Mouse (Mus musculus) left cerebral cortex, postnatal 25 days (tissue): ENCODE measurements around the gene RPS10-NUDT3. TPM values are rescaled to one million over a fixed set of nuclear protein-coding genes. Genes with fewer than 3 reads are reported as not detected.

Experiments
- DNase-seq, 2 experiments: peaks; one replicate each; pipeline ENCODE4 v3.0.0; 2022; ENCODE audit warnings: low spot score in 2 of 2, mixed read lengths in 1 of 2
- intact Hi-C: fragments of 180-260 bp; cut with DNase I; formaldehyde crosslinking; loops from one replicate; pipeline ENCODE4 v1.15.1; 2025
- total RNA-seq, 2 experiments: library from RNA; stranded (reverse); gene quantifications; 2 replicates each; pipeline ENCODE4 v1.2.3; 2021

The RPS10-NUDT3 gene
- total RNA-seq, 2 experiments from 2014 or later: 2.1 TPM; not detected in 1

GRCm38 (mm10) chr17:27560926-27561480 is 74.0 kb downstream of the RPS10-NUDT3 start:
- DNase-seq: no peak
- intact Hi-C loops: loop anchor here (10.0 kb wide), 1 partner anchor 204 kb away; no protein-coding TSS in a partner anchor

- DNase-seq: no peak
- intact Hi-C loops: loop anchor here (2.0 kb wide), 1 partner anchor 25 kb away; no protein-coding TSS in a partner anchor
These were observed 75.4 kb downstream of the RPS10-NUDT3 start for GRCm38 (mm10) chr17:27559596-27559995.

DNA sequence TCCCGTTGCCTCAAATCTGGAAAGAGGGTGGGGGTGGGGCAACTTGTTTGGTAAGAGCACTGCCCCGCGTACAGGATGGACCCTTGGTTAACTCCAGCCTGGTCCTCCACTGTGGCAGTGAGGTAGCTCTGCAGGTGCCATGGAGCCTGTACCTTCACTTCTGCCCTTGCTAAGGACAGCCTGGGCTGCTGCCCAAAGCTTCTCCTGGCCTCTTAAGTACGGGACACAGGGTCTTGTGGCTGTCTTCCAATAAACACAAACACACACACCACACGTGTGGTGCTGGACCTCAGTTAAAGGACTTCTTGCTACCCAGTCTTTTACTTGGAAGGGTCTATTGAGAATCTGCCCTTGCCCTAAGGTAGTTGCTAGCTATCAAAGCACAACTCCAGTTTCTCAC is 76.2 kb downstream of the RPS10-NUDT3 start:
- intact Hi-C loops: loop anchor here (2.0 kb wide), 1 partner anchor 24 kb away; no protein-coding TSS in a partner anchor
- DNase-seq: no peak

DNA sequence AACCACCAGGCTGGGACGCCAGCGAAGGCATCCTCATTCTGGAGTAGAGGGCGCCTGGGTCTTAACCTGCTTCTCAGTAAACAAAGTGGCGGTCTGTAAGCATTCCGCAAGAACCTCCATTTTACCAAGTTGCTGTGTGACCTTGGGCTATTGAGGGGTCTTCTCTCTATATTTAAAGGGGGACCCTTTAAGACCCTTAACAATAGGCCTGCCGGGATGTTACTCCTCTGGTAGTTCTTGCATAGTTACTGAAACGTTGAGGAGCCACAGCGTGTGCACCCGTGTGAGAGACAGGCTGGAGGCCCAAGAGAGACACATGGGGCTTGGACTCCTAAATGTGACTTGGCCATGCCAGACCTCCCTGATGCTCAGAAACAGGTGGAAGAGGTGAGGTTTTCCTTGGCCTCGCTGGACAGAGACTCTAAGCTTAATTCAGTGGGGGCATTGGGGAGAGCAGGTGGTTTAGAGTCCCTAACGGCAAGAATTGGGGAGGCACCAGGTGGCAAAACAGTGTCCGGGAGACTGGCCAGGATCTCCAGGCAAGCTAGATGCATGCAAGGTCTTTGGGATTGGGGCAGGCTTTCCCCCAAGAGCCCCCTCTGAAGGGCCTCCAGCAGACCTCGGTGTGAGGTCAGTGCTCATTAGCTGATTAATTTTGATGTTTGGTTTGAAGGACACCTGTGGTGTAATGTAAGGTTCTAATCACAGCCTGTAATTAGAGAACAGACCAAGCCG is 76.9 kb downstream of the RPS10-NUDT3 start:
- no peak for DNase-seq
- intact Hi-C loops: loop anchor here (2.0 kb wide), 1 partner anchor 23 kb away; no protein-coding TSS in a partner anchor

DNA sequence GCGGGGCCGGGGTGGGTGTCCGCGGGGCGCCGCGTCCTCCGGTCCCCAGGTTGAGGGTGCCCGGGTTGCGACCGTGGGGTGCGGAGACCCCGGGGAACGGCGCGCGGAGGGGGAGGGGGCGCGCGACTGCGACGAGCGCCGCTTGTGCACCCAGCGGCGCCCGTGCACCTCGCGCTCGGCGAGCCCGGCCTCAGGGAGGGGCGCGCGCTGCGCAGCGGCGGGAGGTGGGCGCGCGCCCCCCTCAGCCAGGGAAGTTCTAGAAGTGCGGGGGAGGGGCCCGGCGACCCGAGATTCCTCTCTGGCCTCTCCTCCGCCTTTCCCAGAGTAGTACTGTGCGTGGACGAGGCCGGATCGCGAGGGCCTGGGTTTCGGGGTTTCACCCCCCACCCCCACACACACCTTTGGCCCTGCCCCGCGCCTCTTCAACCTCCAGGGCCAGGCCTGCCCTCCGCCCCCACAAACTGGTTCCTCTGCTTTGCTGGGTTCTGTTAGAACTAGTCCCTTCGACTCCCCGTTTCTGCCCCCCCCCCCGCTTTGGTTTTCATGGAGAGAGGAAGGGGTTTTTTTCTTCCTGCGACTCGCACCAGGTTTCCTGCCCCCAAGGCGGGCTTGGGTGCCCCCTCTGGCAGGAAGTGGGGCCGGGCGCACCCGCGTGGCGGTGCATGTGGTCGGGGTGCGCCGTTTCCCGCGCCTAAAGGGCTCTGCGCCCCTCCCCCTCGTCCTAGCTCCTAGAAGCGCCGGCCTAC is 77.7 kb downstream of the RPS10-NUDT3 start:
- intact Hi-C loops: no loop called here
- no peak for DNase-seq

DNA sequence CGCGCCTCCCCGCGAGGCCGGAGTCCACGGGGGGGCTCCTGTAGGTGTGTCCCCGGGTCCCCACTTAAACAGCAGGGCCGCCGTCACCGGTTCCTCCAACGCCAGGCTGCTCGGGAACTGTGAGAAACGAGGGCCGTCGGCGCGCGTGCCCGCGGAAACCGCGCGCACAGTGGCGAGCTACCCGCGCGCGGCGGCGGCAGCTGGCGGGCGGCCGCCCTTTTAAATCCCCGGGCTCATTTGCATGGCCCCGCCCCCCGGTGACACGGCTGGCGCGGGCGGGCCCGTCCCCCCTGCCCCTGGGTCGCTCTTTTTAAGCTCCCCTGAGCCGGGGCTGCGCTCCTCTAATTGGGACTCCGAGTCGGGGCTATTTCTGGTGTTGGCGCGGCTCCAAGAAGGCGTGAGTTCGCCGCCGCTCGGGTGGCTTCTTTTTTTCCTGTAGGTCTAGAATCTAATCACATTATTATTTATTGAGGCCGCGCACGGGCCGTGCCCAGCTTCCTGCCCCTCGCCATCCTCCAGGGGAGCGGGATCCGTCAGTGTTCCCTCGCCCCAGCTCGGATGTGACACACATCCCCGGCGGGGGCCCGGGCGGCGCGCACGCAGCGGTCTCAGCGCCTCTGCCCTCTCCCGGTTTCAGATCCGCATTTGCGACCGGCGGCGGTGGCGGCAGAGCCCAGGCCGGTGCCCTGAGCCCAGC is 78.6 kb downstream of the RPS10-NUDT3 start, which contains the start of gene Hmga1:
TSS of gene Hmga1 (plus strand) at position 183 of the 697 bp plus-strand sequence.
- intact Hi-C loops: no loop called here
- DNase-seq: peak; percentile 80 to 82

DNA sequence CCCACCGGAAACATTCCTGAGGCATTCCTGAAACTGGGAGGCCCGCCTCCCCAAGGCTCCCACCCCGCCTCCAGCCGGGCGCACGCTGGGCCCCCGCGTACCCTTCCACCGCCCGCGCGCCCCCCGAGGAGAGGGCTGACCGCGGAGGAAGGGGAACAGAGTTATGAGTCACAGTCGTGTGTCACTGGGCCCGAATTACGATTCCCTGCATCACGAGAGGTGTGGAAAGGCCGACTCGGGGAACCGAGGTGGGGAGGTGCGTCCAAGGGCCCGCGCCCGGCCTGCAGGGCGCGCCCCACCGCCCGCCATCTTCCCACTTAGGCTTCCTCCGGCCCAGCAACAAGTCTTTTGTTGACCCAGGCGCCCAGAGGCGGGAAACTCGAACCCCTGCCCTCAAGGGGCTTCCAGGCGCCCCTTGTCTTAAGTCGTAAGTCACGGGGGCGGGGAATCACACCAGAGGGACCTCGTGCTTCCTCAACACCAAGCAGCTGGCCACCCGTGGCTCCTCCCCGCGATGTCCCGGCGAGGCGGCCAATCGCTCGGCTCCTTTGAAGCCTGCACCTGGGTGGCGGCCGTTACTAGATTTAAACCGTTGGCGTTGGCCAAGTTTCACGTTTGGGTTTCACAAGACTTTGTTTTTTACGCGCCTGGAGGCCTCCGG is 79.4 kb downstream of the RPS10-NUDT3 start:
- DNase-seq: no peak
- intact Hi-C loops: no loop called here

DNA sequence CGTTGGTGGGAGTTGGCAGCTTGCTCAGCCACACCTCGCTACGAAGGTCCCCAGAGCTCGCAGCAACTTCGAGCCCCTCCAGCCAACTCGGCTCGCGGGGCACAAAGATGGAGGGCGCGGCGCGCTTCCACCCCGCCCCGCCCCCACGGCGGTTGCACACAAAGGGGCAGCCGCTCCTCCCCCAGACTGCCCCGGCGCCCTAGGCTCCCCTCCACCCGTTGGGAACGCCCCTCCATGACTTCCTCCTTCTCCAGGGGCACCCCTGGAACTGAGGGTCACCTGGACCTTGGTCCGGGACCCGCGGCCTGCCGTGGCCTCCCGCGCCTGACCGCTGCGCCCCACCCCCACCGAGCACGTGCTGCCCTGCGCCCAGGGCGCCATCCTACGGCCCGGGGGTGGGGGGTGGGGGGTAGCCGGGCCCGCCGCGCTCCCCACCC is 79.9 kb downstream of the RPS10-NUDT3 start:
- intact Hi-C loops: no loop called here
- no peak for DNase-seq

- DNase-seq: no peak
- intact Hi-C loops: no loop called here
These were observed 80.7 kb downstream of the RPS10-NUDT3 start for GRCm38 (mm10) chr17:27554062-27554960.

GRCm38 (mm10) chr17:27552215-27553201 is 82.5 kb downstream of the RPS10-NUDT3 start:
- no peak for DNase-seq
- intact Hi-C loops: no loop called here

- no peak for DNase-seq
- intact Hi-C loops: no loop called here
These were observed 83.6 kb downstream of the RPS10-NUDT3 start for GRCm38 (mm10) chr17:27551393-27551940.

DNA sequence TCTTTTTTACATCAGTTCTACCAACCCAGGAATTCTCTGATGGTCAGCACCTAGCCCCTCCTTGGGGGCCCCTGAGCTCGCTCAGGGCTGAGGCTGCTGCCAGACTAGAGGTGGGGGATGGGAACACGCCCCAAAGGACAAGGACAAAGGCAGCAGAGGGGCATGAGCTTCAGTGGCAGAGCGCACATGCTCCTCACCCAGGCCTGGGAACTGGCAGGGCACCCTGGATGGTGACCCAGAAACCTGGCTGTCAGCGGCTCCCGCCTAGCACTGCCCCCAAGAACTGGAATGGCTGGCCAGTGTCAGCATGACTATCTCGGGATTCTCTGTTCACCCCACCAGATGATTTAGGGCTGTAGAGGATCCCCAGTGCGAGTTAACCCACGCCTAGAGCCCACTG is 85.8 kb downstream of the RPS10-NUDT3 start:
- intact Hi-C loops: no loop called here
- DNase-seq: no peak

- intact Hi-C loops: no loop called here
- no peak for DNase-seq
These were observed 87.7 kb downstream of the RPS10-NUDT3 start for GRCm38 (mm10) chr17:27547253-27547868.

GRCm38 (mm10) chr17:27546574-27547085 is 88.4 kb downstream of the RPS10-NUDT3 start:
- DNase-seq: no peak
- intact Hi-C loops: no loop called here

GRCm38 (mm10) chr17:27545991-27546390 is 89.0 kb downstream of the RPS10-NUDT3 start:
- DNase-seq: no peak
- intact Hi-C loops: no loop called here

DNA sequence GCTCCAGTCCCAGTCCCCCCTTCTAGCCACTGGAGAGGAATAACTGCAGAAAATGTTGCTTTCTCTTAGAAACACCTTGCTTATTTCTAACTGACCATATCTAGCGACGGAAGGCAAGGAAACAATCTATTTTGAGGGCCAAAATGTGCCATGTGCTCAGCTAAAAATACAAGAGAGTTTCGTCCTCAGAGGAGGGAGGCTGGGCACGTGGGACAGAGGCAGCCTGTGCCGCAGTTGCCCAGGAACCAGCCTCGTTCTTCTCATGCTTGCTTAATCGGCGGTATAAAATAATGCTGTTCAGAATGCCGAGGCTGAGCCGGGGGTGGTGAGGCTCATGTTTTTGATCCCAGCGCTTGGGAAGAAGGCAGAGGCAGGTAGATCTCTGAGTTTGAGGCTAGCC is 90.5 kb downstream of the RPS10-NUDT3 start:
- intact Hi-C loops: no loop called here
- DNase-seq: peak in 1 of 2 experiments; percentile 79
